Mouse (Mus musculus) midbrain, embryonic 13.5 days (tissue): Measurements from ENCODE around the gene Wwc2. TPM values are rescaled to one million over a fixed set of nuclear protein-coding genes. Genes with fewer than 3 reads are reported as not detected.

Experiments
- ATAC-seq: fragments of 200-750 bp; cut with Nextera tagmentation; 2 replicates; pipeline ENCODE4 v1.8.0; 2017; ENCODE audit warnings: mild to moderate bottlenecking, moderate TSS enrichment, moderate library complexity
- H3K27ac ChIP-seq: fragments of 300-500 bp; sonication (generic); 2 replicates; pipeline ENCODE4 v1.5.1; 2015; ENCODE audit warnings: inconsistent platforms, mild to moderate bottlenecking, moderate library complexity
- H3K27me3 ChIP-seq: fragments of 300-500 bp; sonication (generic); 2 replicates; pipeline ENCODE4 v1.6.1; 2015; ENCODE audit warnings: mild to moderate bottlenecking, inconsistent platforms
- H3K36me3 ChIP-seq: fragments of 300-500 bp; sonication (generic); 2 replicates; pipeline ENCODE4 v1.6.1; 2015; ENCODE audit warnings: mild to moderate bottlenecking, inconsistent platforms
- H3K4me1 ChIP-seq: fragments of 300-500 bp; sonication (generic); replicated peaks from 2 replicates; pipeline ENCODE4 v1.6.1; 2015; ENCODE audit warnings: inconsistent platforms
- H3K4me2 ChIP-seq: fragments of 300-500 bp; sonication (generic); replicated peaks from 2 replicates; pipeline ENCODE4 v1.6.1; 2015; ENCODE audit warnings: moderate library complexity, mild to moderate bottlenecking, inconsistent platforms
- H3K4me3 ChIP-seq: fragments of 300-500 bp; sonication (generic); replicated peaks from 2 replicates; pipeline ENCODE4 v1.5.1; 2015; ENCODE audit warnings: mild to moderate bottlenecking, inconsistent platforms
- H3K9ac ChIP-seq: fragments of 300-500 bp; sonication (generic); replicated peaks from 2 replicates; pipeline ENCODE4 v1.6.1; 2015; ENCODE audit warnings: mild to moderate bottlenecking, inconsistent platforms
- H3K9me3 ChIP-seq: fragments of 300-500 bp; sonication (generic); 2 replicates; pipeline ENCODE4 v1.6.1; 2016; ENCODE audit warnings: mild to moderate bottlenecking, inconsistent platforms
- WGBS: fragments of 180-500 bp; shearing (Covaris S2); methylation state at CpG from one replicate; pipeline ENCODE4 v1.1.7; 2015; 5-methylcytosine and 5-hydroxymethylcytosine counted together
- polyA plus RNA-seq: library from polyadenylated mRNA; unstranded; fragments of >200 nt; fragmentation: Nextera tagmentation; extraction: Ambion mirVana; gene quantifications from 2 replicates; pipeline ENCODE4 v1.2.1, GENCODE M21; 2015

Gene Wwc2
- polyA plus RNA-seq, result 4.8 and 5.1 TPM in 2 replicates

GRCm38 (mm10) chr8:47990911-47991820 is at the start of gene Wwc2:
TSS of gene Wwc2 (minus strand) at chr8:47990924.
- peak; percentile 56 for ATAC-seq
- peak within 1 kb of the TSS; percentile 79 for H3K27ac ChIP-seq
- H3K9me3 ChIP-seq, result no peaks in the 10 kb centered on the region
- peak within 1 kb of the TSS; percentile 82 for H3K9ac ChIP-seq
- H3K36me3 ChIP-seq, result no peaks in the 10 kb centered on the region
- peak within 1 kb of the TSS; percentile 84 for H3K4me3 ChIP-seq
- H3K27me3 ChIP-seq, result 0 out of 2 replicates have a peak, but pooled peaks cover 5% of the 10 kb centered on the region
- H3K4me1 ChIP-seq, result peaks cover 26% of the 10 kb centered on the region
- peak within 1 kb of the TSS; percentile 93 for H3K4me2 ChIP-seq
- 1% methylated on average over 35 of the region's 46 CpGs for WGBS

- Histone ChIP-seq H3K9me3 (no peaks in the 10 kb centered on the region), H3K36me3 (no peaks in the 10 kb centered on the region), H3K9ac (no peak overlapping the region), H3K4me2 (no peak overlapping the region), H3K27me3 (no peaks in the 10 kb centered on the region), H3K4me1 (no peaks in the 10 kb centered on the region), H3K27ac (no peak overlapping the region), H3K4me3 (no peak overlapping the region)
- 82% methylated on average over 7 of the region's 7 CpGs for WGBS
- ATAC-seq, result no peak
Observed at GRCm38 (mm10) chr8:48038261-48038934, 47.7 kb upstream of the Wwc2 start.

- Histone ChIP-seq H3K27ac (no peak overlapping the region), H3K4me3 (no peak overlapping the region), H3K27me3 (no peaks in the 10 kb centered on the region), H3K4me2 (no peak overlapping the region), H3K4me1 (no peaks in the 10 kb centered on the region), H3K9ac (no peak overlapping the region), H3K36me3 (no peaks in the 10 kb centered on the region), H3K9me3 (no peaks in the 10 kb centered on the region)
- no peak for ATAC-seq
- WGBS, result 55% methylated on average over 2 of the region's 2 CpGs
Observed at GRCm38 (mm10) chr8:48032046-48032445, 41.3 kb upstream of the Wwc2 start.

- Histone ChIP-seq H3K9ac (no peak overlapping the region), H3K27ac (no peak overlapping the region), H3K4me2 (no peak overlapping the region), H3K4me3 (no peak overlapping the region), H3K4me1 (no peaks in the 10 kb centered on the region), H3K9me3 (no peaks in the 10 kb centered on the region), H3K27me3 (no peaks in the 10 kb centered on the region), H3K36me3 (no peaks in the 10 kb centered on the region)
- WGBS, result 75% methylated on average over 1 of the region's 1 CpGs
- no peak for ATAC-seq
Observed at GRCm38 (mm10) chr8:48030667-48031066, 39.9 kb upstream of the Wwc2 start.

- WGBS, result 71% methylated on average over 11 of the region's 11 CpGs
- no peaks in the 10 kb centered on the region for H3K36me3 ChIP-seq
- no peak for ATAC-seq
- H3K9me3 ChIP-seq, result no peaks in the 10 kb centered on the region
- no peak overlapping the region for H3K4me2 ChIP-seq
- H3K27ac ChIP-seq, result no peak overlapping the region
- no peak overlapping the region for H3K9ac ChIP-seq
- no peaks in the 10 kb centered on the region for H3K4me1 ChIP-seq
- no peaks in the 10 kb centered on the region for H3K27me3 ChIP-seq
- H3K4me3 ChIP-seq, result no peak overlapping the region
Observed at GRCm38 (mm10) chr8:48026796-48027195, 36.1 kb upstream of the Wwc2 start.

- WGBS, result 72% methylated on average over 8 of the region's 8 CpGs
- Histone ChIP-seq H3K4me3 (no peak overlapping the region), H3K4me1 (no peaks in the 10 kb centered on the region), H3K27ac (no peak overlapping the region), H3K9me3 (no peaks in the 10 kb centered on the region), H3K4me2 (no peak overlapping the region), H3K9ac (no peak overlapping the region), H3K36me3 (no peaks in the 10 kb centered on the region), H3K27me3 (no peaks in the 10 kb centered on the region)
- ATAC-seq, result no peak
Observed at GRCm38 (mm10) chr8:48023206-48023605, 32.5 kb upstream of the Wwc2 start.

- Histone ChIP-seq H3K9ac (no peak overlapping the region), H3K9me3 (no peaks in the 10 kb centered on the region), H3K36me3 (no peaks in the 10 kb centered on the region), H3K27me3 (no peaks in the 10 kb centered on the region), H3K4me2 (no peak overlapping the region), H3K27ac (no peak overlapping the region), H3K4me1 (no peaks in the 10 kb centered on the region), H3K4me3 (no peak overlapping the region)
- no peak for ATAC-seq
- 93% methylated on average over 2 of the region's 2 CpGs for WGBS
Observed at GRCm38 (mm10) chr8:48019737-48020136, 29.0 kb upstream of the Wwc2 start.

- Histone ChIP-seq H3K27ac (no peak overlapping the region), H3K27me3 (no peaks in the 10 kb centered on the region), H3K4me2 (no peak overlapping the region), H3K4me3 (no peak overlapping the region), H3K9ac (no peak overlapping the region), H3K36me3 (no peaks in the 10 kb centered on the region), H3K4me1 (no peaks in the 10 kb centered on the region), H3K9me3 (no peaks in the 10 kb centered on the region)
- WGBS, result 29% methylated on average over 8 of the region's 8 CpGs
- 0 out of 2 replicates have a peak, but pooled peaks have one; percentile 30 for ATAC-seq
Observed at GRCm38 (mm10) chr8:48016538-48016937, 25.8 kb upstream of the Wwc2 start.

GRCm38 (mm10) chr8:48014386-48014785 is 23.7 kb upstream of the Wwc2 start:
- ATAC-seq, result no peak
- WGBS, result 88% methylated on average over 6 of the region's 6 CpGs
- no peak overlapping the region for H3K9ac ChIP-seq

GRCm38 (mm10) chr8:48013281-48013680 is 22.6 kb upstream of the Wwc2 start:
- no peak overlapping the region for H3K4me2 ChIP-seq
- no peak overlapping the region for H3K27ac ChIP-seq
- H3K9me3 ChIP-seq, result no peaks in the 10 kb centered on the region
- ATAC-seq, result no peak
- 96% methylated on average over 9 of the region's 9 CpGs for WGBS
- H3K36me3 ChIP-seq, result no peaks in the 10 kb centered on the region
- H3K9ac ChIP-seq, result no peak overlapping the region
- no peak overlapping the region for H3K4me3 ChIP-seq
- no peaks in the 10 kb centered on the region for H3K4me1 ChIP-seq
- H3K27me3 ChIP-seq, result no peaks in the 10 kb centered on the region

More at GRCm38 (mm10) chr8:48014386-48014785, 23.7 kb upstream of the Wwc2 start:
- no peak overlapping the region for H3K27ac ChIP-seq
- H3K4me2 ChIP-seq, result no peak overlapping the region
- H3K36me3 ChIP-seq, result no peaks in the 10 kb centered on the region
- H3K9me3 ChIP-seq, result no peaks in the 10 kb centered on the region
- H3K27me3 ChIP-seq, result no peaks in the 10 kb centered on the region
- no peaks in the 10 kb centered on the region for H3K4me1 ChIP-seq
- no peak overlapping the region for H3K4me3 ChIP-seq

- ATAC-seq, result no peak
- Histone ChIP-seq H3K4me3 (no peak overlapping the region), H3K36me3 (no peaks in the 10 kb centered on the region), H3K9ac (no peak overlapping the region), H3K27ac (no peak overlapping the region), H3K4me2 (no peak overlapping the region), H3K27me3 (no peaks in the 10 kb centered on the region), H3K9me3 (no peaks in the 10 kb centered on the region), H3K4me1 (no peaks in the 10 kb centered on the region)
- 84% methylated on average over 10 of the region's 10 CpGs for WGBS
Observed at GRCm38 (mm10) chr8:48011871-48012270, 21.1 kb upstream of the Wwc2 start.

GRCm38 (mm10) chr8:48010977-48011376 is 20.3 kb upstream of the Wwc2 start:
- Histone ChIP-seq H3K27ac (no peak overlapping the region), H3K9ac (no peak overlapping the region), H3K4me1 (no peaks in the 10 kb centered on the region), H3K27me3 (no peaks in the 10 kb centered on the region), H3K36me3 (no peaks in the 10 kb centered on the region), H3K4me2 (no peak overlapping the region), H3K4me3 (no peak overlapping the region), H3K9me3 (no peaks in the 10 kb centered on the region)
- WGBS, result 84% methylated on average over 14 of the region's 14 CpGs
- ATAC-seq, result no peak
